Mouse (Mus musculus): ENCODE measurements around the gene Olfr145. TPM values are rescaled to one million over a fixed set of nuclear protein-coding genes. Genes with fewer than 3 reads are reported as not detected.

Gene Olfr145
- not detected in 2 replicates for polyA plus RNA-seq (2012; ENCODE audit: insufficient read depth, insufficient read length, low replicate concordance, missing spikeins)

DNA sequence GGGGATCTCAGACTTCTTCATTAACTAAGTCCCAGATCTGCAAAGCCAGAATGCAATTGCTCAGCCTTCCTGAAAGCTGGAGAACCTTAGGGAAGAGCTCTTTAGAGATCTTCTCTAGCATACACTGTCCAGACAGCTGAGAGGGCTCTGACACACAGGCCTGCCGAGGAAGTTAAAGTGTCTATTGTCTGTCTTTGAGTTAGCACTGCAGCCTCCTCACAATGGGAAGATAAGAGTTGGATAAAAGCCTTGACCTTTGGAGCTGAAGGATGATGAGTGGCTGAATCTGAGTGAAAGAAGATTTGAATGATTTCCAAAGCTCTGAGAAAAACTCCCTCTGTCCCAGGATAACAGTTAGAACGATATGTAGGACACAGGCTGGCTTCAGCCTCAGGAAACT, at the start of gene Olfr145:
Gene Olfr145, plus strand, starts transcription at position 64 of the 400 bp plus-strand sequence.
- Histone ChIP-seq H3K27ac (ENCODE audit: insufficient read depth, low read depth, low read length) (no peak within 1 kb of the TSS), H3K4me1 (ENCODE audit: control insufficient read depth, insufficient read depth, low read length) (no peaks in the 10 kb centered on the region), H3K4me3 (ENCODE audit: insufficient read depth, low read depth, low read length) (no peak within 1 kb of the TSS)
- no peak for TF ChIP-seq POLR2A (IDR thresholded peaks at IDR 0.05; ENCODE audit: insufficient read depth, low read depth, low read length)
- no peak for TF ChIP-seq CTCF (IDR thresholded peaks at IDR 0.05; ENCODE audit: insufficient read depth, low read depth, low read length)
- WGBS: 54% methylated on average over 2 of the region's 2 CpGs

DNA sequence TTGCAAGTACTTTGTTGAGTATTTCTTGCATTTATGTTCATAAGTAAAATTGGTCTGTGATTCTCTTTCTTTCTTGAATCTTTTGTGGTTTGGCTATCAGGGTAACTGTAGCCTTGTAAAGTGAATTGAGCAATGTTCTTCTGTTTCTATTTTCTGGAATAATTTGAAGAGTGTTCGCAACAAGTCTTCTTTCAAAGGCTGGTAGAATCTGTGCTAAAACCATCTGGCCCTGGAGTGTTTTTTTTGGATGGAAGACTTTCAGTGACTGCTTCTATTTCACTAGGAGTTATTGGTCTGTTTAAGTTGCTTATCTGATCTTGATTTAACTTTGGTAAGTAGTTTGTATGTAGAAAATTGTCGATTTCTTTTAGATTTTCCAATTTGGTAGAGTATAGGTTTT, 47.3 kb upstream of the Olfr145 start:
- Histone ChIP-seq H3K4me3 (ENCODE audit: insufficient read depth, low read depth, low read length) (no peak overlapping the region), H3K4me1 (ENCODE audit: control insufficient read depth, insufficient read depth, low read length) (no peaks in the 10 kb centered on the region), H3K27ac (ENCODE audit: insufficient read depth, low read depth, low read length) (no peak overlapping the region)
- TF ChIP-seq POLR2A (IDR thresholded peaks at IDR 0.05; ENCODE audit: insufficient read depth, low read depth, low read length) (no peak), CTCF (IDR thresholded peaks at IDR 0.05; ENCODE audit: insufficient read depth, low read depth, low read length) (no peak)
- WGBS: 85% methylated on average over 2 of the region's 2 CpGs

DNA sequence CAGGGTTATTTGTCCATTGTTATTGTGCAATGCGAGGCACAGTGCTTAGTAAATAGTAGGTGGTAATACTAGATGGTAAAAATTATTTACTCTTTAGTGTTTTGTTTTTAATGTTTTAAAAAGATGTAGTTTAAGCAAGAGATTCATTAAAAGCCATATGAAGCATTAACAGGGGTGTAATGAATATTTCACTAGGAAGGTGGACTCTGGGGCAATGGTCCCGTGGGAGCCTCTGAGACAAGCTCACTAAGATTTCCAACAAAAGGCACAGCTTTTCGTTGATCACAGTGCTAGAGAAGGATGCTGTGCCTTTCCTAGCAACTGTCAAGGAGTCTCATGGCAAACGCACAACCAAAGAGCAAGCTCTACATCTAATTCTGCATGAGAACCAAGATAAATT, 42.6 kb upstream of the Olfr145 start, which contains the start of gene Olfr877:
Gene Olfr877, plus strand, starts transcription at position 301 of the 400 bp plus-strand sequence.
- Histone ChIP-seq H3K27ac (ENCODE audit: insufficient read depth, low read depth, low read length) (no peak within 1 kb of the TSS), H3K4me3 (ENCODE audit: insufficient read depth, low read depth, low read length) (no peak within 1 kb of the TSS), H3K4me1 (ENCODE audit: control insufficient read depth, insufficient read depth, low read length) (no peaks in the 10 kb centered on the region)
- no peak for TF ChIP-seq CTCF (IDR thresholded peaks at IDR 0.05; ENCODE audit: insufficient read depth, low read depth, low read length)
- no peak for TF ChIP-seq POLR2A (IDR thresholded peaks at IDR 0.05; ENCODE audit: insufficient read depth, low read depth, low read length)
- 58% methylated on average over 4 of the region's 4 CpGs for WGBS

DNA sequence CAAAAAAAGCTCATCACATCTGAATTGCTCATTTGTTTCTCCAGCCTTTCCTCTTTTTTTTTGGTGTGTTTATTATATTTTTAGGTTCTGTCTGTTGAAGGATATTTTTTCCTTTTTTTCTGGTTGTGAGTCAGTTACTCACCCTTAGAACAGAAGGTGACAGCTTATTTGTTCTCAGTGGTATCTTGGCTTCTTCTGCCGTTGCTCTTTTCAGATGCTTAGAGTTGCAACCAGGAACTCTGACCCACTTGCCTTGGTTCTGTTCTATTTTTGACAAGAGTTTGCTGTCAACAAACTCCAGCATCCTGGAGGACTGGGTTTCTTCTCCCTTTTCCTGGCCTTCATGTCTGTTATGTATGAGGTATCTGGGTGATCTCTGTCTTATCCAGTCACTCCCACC, 33.2 kb upstream of the Olfr145 start:
- Histone ChIP-seq H3K4me3 (ENCODE audit: insufficient read depth, low read depth, low read length) (no peak overlapping the region), H3K27ac (ENCODE audit: insufficient read depth, low read depth, low read length) (peak overlapping the region; percentile 57; the same call in 1 of the 2 replicates), H3K4me1 (ENCODE audit: control insufficient read depth, insufficient read depth, low read length) (no peaks in the 10 kb centered on the region)
- no peak for TF ChIP-seq CTCF (IDR thresholded peaks at IDR 0.05; ENCODE audit: insufficient read depth, low read depth, low read length)
- no peak for TF ChIP-seq POLR2A (IDR thresholded peaks at IDR 0.05; ENCODE audit: insufficient read depth, low read depth, low read length)
- WGBS: 13% methylated on average over 1 of the region's 1 CpGs

DNA sequence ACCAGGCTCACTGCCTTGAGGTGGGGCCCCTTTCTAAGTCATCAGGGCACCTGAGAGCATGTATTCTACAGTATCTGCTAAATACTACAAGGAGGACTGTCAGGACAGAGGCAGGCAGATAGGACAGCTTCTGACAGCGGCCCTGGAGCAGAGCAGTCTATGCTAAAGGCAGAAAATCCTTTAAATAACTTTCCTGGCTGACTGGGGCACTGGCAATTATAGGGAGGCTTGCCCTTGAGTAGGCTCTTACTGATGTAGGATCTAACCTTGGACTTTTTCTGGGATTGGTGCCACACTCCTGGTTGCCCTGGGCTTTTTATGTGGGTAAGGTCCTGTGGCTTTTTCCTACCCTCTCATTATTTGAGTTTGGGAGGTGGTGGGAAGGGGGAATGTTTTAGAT, 26.3 kb upstream of the Olfr145 start:
- no peak overlapping the region for H3K27ac ChIP-seq (ENCODE audit: insufficient read depth, low read depth, low read length)
- H3K4me1 ChIP-seq (ENCODE audit: control insufficient read depth, insufficient read depth, low read length): no peaks in the 10 kb centered on the region
- TF ChIP-seq CTCF (IDR thresholded peaks at IDR 0.05; ENCODE audit: insufficient read depth, low read depth, low read length) (no peak), POLR2A (IDR thresholded peaks at IDR 0.05; ENCODE audit: insufficient read depth, low read depth, low read length) (no peak)
- no peak overlapping the region for H3K4me3 ChIP-seq (ENCODE audit: insufficient read depth, low read depth, low read length)
- 26% methylated on average over 1 of the region's 1 CpGs for WGBS

DNA sequence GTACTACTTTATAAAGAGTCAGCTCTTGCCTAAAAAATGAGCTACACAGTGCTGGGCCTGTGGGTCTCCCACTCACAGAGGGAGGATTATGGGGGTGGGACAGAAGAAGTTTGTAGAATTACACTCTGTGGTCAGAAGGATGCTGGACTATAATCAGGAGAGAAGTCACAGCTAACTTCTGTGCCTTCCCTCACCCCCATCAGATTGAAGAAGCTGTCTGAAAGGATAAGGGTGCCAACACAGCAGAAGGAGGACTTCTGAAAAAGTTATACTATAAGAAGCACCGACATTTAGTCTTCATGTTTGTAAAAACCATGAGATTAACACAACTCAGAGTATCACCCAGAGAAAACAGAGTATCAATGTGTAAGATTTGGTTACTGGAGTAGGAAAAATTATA, 25.4 kb upstream of the Olfr145 start:
- H3K4me1 ChIP-seq (ENCODE audit: control insufficient read depth, insufficient read depth, low read length): no peaks in the 10 kb centered on the region
- 79% methylated on average over 1 of the region's 1 CpGs for WGBS
- TF ChIP-seq CTCF (IDR thresholded peaks at IDR 0.05; ENCODE audit: insufficient read depth, low read depth, low read length) (no peak), POLR2A (IDR thresholded peaks at IDR 0.05; ENCODE audit: insufficient read depth, low read depth, low read length) (no peak)
- H3K27ac ChIP-seq (ENCODE audit: insufficient read depth, low read depth, low read length): no peak overlapping the region
- H3K4me3 ChIP-seq (ENCODE audit: insufficient read depth, low read depth, low read length): no peak overlapping the region

DNA sequence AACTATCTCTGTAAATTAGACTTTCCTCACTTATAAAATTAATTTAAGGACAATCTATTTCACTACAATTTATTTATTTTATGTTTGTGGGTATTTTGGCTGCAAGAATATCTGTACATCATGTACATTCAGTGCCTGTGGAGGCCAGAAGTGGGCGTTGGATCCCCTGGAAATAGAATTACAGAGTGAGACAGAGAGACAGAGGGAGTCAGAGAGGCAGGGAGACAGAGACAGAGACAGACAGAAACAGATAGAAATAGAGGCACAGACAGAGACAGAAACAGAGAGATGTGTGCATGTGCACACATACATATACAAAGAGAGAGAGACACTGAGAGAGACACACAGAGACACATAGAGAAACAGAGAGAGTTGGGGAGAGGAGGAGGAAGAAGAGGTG, 25.0 kb upstream of the Olfr145 start:
- Histone ChIP-seq H3K27ac (ENCODE audit: insufficient read depth, low read depth, low read length) (no peak overlapping the region), H3K4me3 (ENCODE audit: insufficient read depth, low read depth, low read length) (no peak overlapping the region), H3K4me1 (ENCODE audit: control insufficient read depth, insufficient read depth, low read length) (no peaks in the 10 kb centered on the region)
- WGBS: 74% methylated on average over 1 of the region's 1 CpGs
- TF ChIP-seq POLR2A (IDR thresholded peaks at IDR 0.05; ENCODE audit: insufficient read depth, low read depth, low read length) (no peak), CTCF (IDR thresholded peaks at IDR 0.05; ENCODE audit: insufficient read depth, low read depth, low read length) (no peak)

DNA sequence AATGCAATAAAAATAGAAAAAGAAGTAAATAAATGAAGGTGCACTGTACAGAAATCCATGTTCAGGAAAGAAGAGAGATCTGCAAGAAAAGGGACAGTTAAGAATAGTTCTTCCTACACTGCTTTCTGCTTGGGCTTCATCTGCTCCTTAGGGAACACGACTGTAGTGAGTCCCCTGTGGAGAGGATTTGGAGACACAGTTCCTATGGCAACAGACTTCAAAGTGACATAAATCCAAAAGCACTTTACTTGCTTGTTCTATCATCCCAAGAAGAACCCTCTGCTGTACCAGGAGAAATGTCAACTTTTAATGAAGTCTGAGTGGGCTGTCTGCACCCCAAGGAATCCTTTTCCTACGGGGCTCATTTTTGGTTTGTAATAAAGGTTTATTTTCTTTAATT, 5.6 kb upstream of the Olfr145 start:
- H3K4me3 ChIP-seq (ENCODE audit: insufficient read depth, low read depth, low read length): no peak overlapping the region
- no peak for TF ChIP-seq POLR2A (IDR thresholded peaks at IDR 0.05; ENCODE audit: insufficient read depth, low read depth, low read length)
- no peak for TF ChIP-seq CTCF (IDR thresholded peaks at IDR 0.05; ENCODE audit: insufficient read depth, low read depth, low read length)
- H3K27ac ChIP-seq (ENCODE audit: insufficient read depth, low read depth, low read length): no peak overlapping the region
- no peaks in the 10 kb centered on the region for H3K4me1 ChIP-seq (ENCODE audit: control insufficient read depth, insufficient read depth, low read length)
- 19% methylated on average over 2 of the region's 2 CpGs for WGBS

DNA sequence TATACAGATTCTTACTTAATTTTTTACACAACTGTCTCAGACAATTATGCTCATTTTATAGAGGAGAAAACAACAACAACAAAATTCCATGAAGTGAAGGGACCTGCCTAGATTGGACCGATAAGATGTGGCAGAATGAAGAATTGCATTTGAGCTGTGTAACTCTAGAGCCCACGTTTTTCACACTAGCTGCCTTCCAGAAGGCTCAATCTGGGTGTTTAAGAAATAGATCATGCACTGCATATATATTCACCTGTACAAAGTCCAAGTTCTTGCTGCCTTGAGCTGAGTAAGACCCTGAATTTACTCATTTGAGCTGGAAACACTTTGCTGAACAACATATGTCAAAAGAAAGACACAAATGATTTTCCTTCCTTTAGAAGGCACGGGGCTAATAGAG, 9.0 kb downstream of the Olfr145 start:
- no peak for TF ChIP-seq CTCF (IDR thresholded peaks at IDR 0.05; ENCODE audit: insufficient read depth, low read depth, low read length)
- no peak for TF ChIP-seq POLR2A (IDR thresholded peaks at IDR 0.05; ENCODE audit: insufficient read depth, low read depth, low read length)
- Histone ChIP-seq H3K4me1 (ENCODE audit: control insufficient read depth, insufficient read depth, low read length) (no peaks in the 10 kb centered on the region), H3K4me3 (ENCODE audit: insufficient read depth, low read depth, low read length) (no peak overlapping the region), H3K27ac (ENCODE audit: insufficient read depth, low read depth, low read length) (no peak overlapping the region)
- 77% methylated on average over 3 of the region's 3 CpGs for WGBS

DNA sequence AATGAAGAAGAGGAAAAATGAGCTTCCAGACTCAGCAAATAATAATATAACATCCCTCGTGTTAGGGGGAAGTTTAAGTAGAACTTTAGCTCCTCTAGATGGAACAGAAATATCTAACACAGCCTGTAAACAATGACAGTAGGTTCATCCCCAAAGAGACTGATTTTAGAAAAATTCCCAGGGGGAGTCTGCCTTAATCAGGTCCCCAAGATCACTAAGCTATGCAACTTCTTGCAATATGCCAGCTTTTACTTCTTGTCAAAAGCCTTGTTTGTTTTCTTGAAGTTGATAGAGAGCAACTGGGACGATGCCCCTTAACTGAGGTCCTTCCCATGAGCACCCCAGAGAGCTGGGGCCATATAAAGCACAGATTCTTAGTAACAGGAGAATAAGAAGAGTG, 21.0 kb downstream of the Olfr145 start, which contains the start of gene Olfr878:
Gene Olfr878, plus strand, starts transcription at position 301 of the 400 bp plus-strand sequence.
- TF ChIP-seq POLR2A (IDR thresholded peaks at IDR 0.05; ENCODE audit: insufficient read depth, low read depth, low read length): no peak
- no peak for TF ChIP-seq CTCF (IDR thresholded peaks at IDR 0.05; ENCODE audit: insufficient read depth, low read depth, low read length)
- no peaks in the 10 kb centered on the region for H3K4me1 ChIP-seq (ENCODE audit: control insufficient read depth, insufficient read depth, low read length)
- 86% methylated on average over 2 of the region's 2 CpGs for WGBS
- H3K4me3 ChIP-seq (ENCODE audit: insufficient read depth, low read depth, low read length): no peak within 1 kb of the TSS
- H3K27ac ChIP-seq (ENCODE audit: insufficient read depth, low read depth, low read length): no peak within 1 kb of the TSS
